Mouse (Mus musculus) c-Kit-positive CD71-positive TER-119-positive erythroid progenitor cells, embryonic 14.5 days (primary cell): Measurements from ENCODE around the gene Ranbp9.
A peak's percentile ranks its signal among the peaks of the same experiment; 100 is the strongest.

Source experiments
- DNase-seq: peaks from one replicate; pipeline ENCODE4 v3.0.0-alpha.2; 2013; ENCODE audit warnings: low spot score

Ranbp9 gene

GRCm38 (mm10) chr13:43480957-43481858 lies at the start of gene Ranbp9:
Gene Ranbp9 (minus strand): TSS chr13:43481282.
- DNase-seq = peak; percentile 45

DNA sequence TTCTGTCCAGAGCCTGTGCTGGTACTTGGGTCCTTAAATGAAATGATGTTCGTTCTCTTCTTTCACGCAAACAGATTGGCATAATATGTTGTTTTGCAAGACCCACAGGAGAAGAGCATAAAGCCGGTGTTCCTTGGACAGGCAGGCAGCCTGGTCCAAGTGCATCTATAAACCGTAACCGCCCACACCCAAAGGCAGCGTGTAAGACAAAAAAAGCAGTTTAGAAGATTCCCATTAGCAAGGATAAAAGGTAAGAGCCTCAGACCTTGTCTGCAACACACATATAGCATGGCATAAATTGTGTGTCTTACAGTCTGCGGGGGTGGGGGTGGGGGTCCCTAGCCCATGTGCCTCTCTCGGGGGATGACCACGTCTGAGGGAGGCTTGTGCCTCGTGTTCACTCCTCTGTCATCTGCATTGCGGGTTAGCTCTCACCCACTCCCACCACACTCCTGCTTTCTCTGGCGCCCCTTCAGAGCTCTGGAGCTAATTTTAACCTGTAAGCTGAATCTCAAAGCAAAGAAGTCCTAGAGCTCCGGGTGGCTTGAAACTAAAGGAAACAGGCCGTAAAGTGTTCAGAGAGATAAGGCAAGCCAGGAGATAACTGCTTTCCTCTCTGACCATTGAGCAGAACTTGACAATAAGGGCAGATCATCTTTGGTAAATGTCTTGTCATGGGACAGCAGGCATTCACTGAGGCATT lies 49.2 kb upstream of the Ranbp9 start:
- peak; percentile 27 for DNase-seq

DNA sequence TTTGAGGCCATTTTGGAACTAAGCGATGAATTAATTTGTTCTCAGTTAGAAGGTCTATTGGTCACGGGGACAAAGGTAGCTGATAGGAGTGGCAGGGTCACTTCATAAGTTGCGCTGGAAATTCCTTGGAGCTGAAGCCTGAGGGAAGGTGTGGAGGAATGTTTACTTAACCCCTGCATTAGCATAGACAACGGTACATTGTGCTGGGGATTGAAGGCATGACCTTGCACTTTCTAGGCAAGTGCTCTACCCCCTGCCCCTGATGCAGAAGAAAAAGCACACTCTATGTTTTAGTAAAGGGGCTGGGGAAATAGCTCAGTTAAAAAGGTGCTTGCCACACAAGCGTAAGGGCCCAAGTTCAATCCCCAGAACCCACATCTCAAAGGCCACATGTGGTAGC lies 45.2 kb upstream of the Ranbp9 start:
- no peak for DNase-seq

DNA sequence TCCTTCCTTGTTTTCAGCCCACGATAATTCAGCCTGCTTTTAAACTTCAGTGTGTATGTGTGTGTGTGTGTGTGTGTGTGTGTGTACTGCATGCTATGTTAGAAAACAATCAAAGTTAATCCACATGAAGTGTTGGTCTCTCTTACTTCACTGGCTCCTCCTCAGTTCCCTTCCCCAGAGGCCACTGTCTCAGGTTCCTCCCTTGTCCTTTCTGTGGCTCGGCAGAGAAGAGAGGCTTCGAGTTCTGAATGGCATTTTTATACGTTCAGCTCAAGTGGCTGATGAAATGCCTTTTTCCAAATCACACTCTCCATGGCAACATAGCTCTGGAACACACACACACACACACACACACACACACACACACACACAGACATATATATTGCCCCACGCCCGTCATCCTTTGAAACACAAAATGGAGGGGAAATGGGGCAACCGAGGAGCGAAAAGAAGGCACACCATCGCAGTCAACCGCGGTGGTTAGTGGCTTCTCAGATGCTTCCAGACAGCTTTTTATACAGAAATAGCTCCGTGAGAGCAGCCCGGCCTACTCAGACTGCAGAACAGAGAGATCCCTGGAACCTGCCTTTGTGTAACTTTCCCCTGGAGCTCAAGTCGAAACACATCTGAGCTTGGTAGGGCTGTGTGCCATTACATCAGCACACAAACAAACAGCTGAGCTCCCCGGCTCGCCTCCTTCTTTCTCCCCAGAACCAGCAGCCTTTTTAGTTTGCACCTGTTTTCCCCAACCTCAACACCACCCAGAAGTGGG lies 44.5 kb upstream of the Ranbp9 start:
- DNase-seq = no peak

- DNase-seq = no peak
Measured at GRCm38 (mm10) chr13:43524491-43525362, 43.6 kb upstream of the Ranbp9 start.

GRCm38 (mm10) chr13:43523906-43524480 lies 42.9 kb upstream of the Ranbp9 start:
- no peak for DNase-seq

DNA sequence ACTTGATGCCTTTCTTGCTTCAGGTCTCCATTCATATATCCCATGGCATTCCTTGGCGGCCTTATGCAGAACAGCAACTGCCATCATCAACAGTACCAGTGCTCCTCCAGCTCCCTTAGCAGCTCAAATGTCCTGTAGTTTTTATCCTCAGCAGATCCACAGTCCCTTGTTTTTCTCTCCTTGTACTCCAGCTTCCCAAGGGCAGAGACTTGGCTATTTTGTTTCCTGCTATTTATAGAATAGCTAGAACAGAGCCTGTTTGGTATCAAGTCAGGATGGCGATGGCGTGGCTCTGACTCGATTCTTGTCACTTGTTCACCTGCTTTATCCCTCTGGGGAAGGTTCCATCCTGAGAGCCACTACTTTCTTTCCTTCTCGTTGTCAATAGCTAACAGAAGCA lies 40.9 kb upstream of the Ranbp9 start:
- DNase-seq = no peak

GRCm38 (mm10) chr13:43519251-43519650 lies 38.2 kb upstream of the Ranbp9 start:
- no peak for DNase-seq

DNA sequence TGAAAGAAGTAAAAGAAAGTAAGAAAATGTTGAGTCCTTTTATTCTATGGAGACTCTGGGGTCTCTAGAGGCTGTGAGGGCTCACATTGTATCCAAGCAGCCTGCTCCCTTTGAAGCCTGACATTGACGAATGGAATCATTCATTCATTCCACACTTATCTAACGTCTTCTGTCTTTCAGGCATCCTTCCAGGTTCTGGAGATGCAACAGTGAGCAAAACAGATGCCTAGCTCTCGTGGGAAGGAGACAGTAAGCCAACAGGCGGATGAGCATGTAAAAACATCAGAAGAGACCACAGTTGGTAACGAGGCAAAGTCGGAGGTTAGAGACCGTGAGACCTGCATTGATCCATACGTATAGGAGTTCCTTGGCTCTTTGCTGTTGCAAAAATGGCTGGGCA lies 36.3 kb upstream of the Ranbp9 start:
- DNase-seq = no peak

DNA sequence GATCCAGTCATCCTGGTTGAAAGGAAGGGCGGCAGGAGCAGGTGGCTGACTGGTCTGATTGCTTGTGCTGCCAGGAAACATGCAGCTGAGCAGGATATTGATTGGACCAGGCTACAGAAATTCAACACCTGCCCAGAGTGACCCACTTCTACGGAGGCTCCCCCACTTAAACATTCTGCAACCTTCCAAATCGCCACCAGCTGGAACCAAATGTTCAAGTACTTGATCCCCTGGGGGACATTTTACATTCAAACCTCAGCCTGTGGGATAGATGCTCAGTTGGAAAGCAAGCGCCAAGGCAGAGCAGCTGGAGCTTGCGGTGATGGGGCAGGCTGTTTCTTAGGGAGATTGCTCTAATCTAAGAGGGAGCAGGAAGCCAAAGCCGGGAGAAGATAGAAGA lies 35.8 kb upstream of the Ranbp9 start:
- DNase-seq = no peak

GRCm38 (mm10) chr13:43516119-43516518 lies 35.0 kb upstream of the Ranbp9 start:
- no peak for DNase-seq

- no peak for DNase-seq
Measured at GRCm38 (mm10) chr13:43514950-43515358, 33.9 kb upstream of the Ranbp9 start.

- no peak for DNase-seq
Measured at GRCm38 (mm10) chr13:43512736-43513135, 31.7 kb upstream of the Ranbp9 start.

DNA sequence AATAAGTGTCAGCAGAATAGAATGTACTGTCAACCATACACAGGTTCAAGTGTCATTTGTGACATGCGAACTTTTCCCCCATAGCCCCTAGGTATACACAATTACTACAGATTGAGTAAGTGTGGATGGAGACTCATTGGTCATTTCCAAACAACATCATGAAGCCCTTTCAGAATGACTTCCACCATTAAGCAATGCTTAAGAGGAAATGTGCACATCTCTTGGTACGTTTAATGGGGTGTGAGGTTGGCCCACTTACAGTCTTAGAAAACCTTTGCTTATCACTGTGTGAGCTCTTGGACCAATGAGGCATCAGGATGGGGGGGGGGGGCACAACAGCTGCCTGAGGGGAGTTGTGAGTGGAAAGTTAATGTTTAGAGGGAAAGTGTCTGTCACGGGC lies 24.7 kb upstream of the Ranbp9 start:
- DNase-seq = no peak

DNA sequence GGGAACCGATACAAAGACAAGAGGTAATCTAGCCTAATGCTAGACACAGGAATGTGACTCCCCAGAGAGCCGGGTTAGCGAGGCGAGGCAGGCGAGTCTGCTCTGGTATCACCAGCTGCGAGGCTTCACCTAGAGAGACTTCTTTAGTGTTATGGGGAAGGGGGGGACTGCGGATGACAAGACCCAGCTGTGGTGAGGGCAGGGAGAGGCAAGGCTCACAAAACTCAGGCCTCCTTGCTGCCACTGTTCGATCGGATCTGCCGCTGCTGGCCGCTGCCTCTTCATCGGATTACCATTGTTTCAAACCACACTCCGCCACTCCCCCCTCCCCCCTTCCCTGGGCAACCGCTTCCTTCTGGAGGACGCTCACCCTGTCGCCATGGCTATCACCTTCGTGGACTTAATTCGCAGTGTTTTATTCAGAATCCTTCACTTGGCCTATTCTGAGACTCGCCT lies 22.3 kb upstream of the Ranbp9 start:
- no peak for DNase-seq

- no peak for DNase-seq
Measured at GRCm38 (mm10) chr13:43501601-43502000, 20.5 kb upstream of the Ranbp9 start.

DNA sequence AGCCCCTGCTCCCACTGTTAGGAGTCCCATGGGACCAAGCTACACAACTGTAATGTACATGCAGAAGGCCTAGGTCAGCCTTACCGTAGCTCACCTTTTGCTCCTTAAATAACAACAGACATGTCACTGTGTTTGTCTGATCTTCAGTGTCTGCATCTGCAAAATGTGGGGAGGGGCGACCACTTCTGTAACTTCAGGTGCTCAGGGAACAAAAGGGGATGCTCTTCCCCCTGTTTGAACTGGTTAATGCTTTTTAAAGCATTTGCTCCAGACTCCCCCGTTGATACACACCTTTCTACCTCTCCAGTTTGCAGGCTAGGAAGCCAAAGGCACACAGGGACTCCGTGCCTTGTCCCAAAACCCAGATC lies 19.4 kb upstream of the Ranbp9 start:
- no peak for DNase-seq

- DNase-seq = no peak
Measured at GRCm38 (mm10) chr13:43499731-43500482, 18.8 kb upstream of the Ranbp9 start.

DNA sequence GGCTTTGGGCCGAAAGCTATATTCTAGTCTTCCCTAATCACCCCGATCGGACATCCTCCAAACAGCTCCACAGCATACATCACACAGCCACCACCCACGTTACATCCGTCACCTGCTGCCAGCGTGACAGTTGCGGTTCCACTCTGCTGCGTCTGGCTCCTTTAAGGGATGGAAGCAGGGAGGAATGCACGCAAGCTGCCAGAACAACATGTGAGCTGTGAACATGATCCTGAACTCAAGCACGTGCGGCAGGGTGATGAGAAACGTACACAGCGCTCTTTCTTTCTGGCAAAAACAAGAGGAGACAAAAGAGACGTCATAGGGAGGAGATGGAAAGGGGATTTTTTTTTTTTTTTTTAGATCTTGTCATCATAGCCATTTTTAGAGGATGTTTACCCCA lies 17.8 kb upstream of the Ranbp9 start:
- DNase-seq = no peak

DNA sequence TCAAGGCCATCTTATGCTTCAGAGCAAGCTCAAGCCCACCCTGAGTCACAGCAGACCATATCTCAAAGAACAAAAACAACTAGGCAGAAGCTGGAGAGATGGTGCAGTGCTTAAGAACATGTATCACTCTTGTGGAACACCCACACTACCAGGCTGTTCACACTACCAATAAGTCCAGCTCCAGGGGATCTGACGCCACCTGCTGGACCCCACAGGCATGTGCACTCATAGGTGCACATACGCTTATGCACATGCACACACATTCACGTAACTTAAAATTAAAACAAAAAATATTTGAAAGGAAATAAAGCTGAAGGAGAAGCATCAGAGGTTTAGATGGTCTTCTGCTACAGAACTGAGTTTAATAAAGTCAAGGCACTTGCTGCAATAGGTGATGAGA lies 16.7 kb upstream of the Ranbp9 start:
- DNase-seq = no peak
